Mouse (Mus musculus) v-Abl transformed pro-B cells (cell line): ENCODE results near the gene Zfand4.
"Not testable (repeated sequence)": the region's sequence is repeated elsewhere in the genome, so short reads cannot be mapped to it uniquely, and the experiment has no call there.

Source experiments
- in situ Hi-C, 2 experiments: fragments of 400-800 bp; cut with MboI; formaldehyde crosslinking; loops; one replicate each; pipeline ENCODE4 v1.15.1; 2025; ENCODE audit not compliant: unreplicated experiment in 2 of 2

Gene Zfand4

DNA sequence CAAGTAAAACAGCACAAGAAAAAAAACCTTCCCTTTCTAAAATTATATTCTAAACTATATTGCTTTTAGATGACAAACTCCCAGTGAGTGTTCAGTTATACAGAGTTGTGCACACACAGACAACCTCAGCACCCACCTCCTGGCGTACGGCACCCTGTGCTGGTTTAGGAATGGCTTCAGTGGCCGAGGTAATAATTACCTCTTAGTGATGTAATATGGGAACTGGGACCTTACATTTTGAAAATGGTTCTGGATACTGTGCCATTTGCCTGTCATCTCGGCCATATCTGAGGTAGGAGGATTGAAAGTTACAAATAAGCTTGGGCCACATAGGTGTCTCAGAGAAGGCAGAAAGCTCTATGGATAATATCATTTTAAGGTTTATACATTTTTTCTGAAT is 22.3 kb downstream of the Zfand4 start:
- in situ Hi-C loops: loop anchor here in 1 of 2 experiments (25.0 kb wide), 1 partner anchor 276 kb away; the partner anchor contains the start of genes Gm5580 and Olfr214

DNA sequence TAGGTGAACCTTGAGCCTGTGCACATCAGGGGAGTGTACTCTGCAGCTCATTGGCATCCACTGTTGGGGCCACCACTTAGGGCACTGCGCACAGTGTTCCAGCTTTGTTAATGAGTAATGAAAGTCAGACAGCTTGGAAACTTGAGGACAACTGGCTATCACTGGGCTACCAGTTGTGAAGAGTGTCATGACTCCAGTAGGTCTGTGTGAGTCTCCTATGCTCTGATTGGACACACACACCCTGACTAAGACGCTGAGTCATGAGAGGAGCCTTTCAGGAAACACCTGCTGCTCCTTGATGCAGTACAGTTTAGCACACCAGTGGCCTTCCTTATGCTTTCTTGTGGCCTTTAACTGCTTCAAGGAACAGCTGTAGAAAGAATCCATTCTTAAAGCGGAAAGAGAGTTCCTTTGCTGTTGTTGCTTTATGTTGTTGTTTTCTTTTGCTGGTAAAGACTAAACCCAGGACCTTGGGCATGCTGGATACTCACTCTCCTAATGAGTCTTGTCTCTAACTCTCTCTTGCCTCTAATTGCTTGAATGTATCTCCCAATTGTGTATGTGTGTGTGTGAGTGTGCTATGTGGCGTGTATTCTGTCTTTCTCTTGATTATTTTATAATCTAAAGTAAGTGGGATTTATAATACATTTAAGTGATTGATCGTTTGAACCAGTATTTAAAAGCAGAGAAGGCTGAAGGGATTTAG is 23.0 kb downstream of the Zfand4 start:
- in situ Hi-C loops: loop anchor here in 1 of 2 experiments (25.0 kb wide), 1 partner anchor 275 kb away; the partner anchor contains the start of genes Gm5580 and Olfr214

DNA sequence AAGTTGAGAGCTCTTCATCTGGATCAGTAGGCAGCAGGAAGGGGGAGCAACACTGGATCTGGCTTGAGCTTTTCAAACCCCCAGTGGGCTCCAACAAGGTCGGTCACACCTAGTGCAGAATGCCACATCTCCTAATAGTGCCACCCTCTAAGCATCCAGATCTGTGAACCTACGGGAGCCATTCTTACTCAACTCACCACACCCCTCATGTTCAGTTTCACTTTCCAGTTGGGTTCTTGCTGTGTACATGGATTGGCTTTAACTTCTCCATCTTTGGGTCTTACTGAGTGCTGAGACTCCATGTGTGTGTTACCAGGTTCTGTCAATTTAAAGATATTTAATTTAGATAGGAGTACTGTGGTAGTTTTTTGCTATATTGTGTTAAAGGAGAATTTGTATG is 47.4 kb downstream of the Zfand4 start:
- in situ Hi-C loops: no loop called here

DNA sequence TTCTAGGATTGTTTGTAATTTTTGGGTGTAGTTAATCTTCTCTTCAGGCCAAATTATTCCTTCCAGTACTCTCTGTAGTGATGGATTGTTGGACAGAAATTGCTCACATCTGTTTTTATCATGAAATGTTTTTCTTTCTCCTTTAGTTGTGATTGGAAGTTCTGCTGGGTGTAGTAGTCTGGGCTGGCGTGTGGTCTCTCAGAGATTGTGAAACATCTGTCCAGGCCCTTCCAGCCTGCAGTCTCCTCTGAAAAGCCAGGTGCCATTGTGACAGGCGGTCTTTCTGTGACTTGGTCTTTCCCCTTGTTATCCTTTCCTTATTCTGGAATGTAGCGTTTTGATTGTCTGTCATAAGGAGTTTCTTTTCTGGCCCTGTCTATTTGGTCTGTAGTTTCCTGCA is 55.2 kb downstream of the Zfand4 start:
- in situ Hi-C loops: no loop called here

DNA sequence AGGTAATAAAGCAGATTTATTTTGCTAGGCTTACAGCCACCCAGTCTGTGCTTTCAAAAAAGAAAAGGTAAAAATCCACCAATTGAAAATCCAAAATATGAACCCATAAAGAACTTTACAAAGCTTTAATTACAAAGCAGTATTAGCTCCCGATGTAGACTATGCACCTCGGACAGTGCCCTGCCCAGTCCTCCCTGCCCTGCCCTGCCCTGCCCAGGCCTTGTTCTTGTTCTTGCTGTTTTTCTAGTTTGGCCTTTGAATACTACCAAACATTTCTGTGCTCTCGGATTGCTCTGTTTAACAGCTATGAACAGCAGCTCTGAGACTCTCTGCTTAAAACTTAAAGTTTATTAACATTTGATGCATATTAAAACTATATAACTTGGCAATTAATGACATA is 62.6 kb downstream of the Zfand4 start:
- in situ Hi-C loops: no loop called here

DNA sequence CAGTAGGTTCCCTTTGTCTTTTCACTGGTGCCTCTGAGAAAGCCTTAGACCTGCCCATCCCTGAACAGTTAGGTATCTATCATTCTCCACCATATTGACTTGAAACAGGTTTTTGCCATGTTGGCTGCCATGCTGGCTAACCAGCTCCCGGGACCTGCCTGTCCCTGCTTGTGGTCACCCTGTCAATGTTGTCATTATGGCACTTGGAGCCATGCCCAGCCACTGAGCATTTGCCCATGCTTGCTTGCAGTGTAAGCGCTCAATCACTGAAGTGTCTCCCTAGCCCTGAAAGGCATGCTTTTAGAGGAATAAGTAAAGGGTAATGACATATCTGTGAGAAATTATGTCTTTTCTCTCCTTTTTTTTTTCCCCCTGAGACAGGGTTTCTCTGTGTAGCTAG is 67.4 kb downstream of the Zfand4 start:
- in situ Hi-C loops: no loop called here

DNA sequence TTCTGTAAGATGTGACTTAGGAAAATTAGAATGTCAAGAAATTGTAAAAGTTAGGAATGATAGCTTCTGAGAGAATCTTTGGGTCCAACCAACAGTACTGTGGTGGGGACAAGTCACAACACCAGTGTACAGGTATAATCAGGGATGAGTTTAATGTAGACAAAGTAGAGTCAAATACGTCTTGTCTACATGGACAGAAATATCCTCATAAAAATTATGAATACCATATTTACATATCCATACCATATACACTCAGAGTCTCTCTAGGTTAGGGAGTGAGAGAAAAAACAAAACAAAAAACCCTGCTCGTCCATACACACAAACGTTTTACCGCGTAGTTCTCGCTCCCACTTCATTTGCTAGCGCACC is 73.4 kb downstream of the Zfand4 start:
- in situ Hi-C loops: no loop called here

DNA sequence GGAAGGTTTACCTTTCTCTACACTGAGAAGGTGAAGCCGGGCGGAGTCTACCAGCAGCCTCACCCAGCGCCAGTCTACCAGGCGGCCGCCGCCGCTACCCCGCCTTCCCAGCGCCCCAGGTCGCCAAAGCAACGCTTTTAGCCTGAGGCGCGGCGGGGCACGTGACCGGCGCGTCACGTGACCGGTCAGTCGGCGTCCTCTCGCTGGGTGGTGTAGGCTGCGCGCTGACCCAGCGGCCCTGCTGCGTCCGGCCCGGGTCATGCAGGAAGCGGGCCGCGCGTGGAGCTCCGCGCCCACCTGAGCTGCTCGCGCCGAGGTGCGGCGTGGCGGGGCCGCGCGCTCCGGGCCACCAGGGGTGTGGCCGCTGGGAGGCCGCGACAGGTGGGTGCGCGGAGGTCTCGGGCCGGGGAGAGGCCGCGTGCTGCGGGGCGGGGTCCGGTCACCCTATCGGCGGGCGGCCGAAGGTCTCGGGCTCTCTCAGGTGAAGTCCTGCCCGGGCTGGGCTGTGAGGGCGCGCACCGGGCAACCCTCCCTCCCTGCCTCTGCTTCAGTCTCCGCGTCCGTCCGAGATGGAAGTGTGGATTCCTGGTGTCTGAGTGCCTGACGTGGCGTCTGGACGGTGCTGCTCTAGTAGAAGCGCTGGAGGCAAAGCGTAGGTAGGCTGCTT is 73.9 kb downstream of the Zfand4 start, which contains the start of gene March8:
Gene March8 (plus strand): TSS at position 190 of the 667 bp plus-strand sequence.
- in situ Hi-C loops: no loop called here

DNA sequence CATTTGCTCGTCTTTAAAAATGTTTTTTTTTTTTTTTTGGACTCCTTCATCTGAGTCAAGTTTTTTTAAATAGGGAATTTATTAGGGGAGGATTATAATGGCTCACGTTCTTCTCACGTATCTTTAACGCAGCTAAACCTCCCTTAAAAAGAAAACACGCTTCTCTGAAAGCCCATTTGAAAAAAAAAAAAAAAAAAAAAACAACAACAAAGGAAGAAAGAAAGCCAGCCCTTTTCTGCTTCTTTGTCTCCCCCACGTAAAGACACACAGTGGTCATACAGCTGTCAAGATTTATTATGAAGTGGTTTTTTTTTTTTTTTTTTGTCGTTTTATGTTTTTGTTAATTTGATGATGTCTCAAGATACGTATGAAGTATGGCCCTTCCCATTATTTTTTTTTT is 74.5 kb downstream of the Zfand4 start:
- in situ Hi-C loops: no loop called here

DNA sequence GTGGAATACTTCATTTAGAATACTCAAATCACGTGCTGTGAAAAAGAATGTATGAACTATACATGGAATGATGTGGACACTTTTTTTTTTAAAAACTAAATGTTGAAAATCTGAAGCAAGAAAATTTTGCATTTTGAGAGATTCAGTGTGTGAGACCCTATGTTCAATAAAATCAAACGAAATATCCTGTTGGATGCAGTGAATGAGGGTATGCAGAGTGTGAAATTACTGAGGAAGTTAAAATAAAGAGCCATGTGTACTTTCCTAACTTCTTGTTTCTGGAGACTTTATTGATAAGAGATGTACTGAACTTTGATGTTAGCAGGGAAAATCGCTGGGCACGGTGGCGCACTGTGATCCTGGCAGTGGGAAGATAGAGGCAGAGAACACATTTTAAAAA is 75.1 kb downstream of the Zfand4 start:
- in situ Hi-C loops: no loop called here

DNA sequence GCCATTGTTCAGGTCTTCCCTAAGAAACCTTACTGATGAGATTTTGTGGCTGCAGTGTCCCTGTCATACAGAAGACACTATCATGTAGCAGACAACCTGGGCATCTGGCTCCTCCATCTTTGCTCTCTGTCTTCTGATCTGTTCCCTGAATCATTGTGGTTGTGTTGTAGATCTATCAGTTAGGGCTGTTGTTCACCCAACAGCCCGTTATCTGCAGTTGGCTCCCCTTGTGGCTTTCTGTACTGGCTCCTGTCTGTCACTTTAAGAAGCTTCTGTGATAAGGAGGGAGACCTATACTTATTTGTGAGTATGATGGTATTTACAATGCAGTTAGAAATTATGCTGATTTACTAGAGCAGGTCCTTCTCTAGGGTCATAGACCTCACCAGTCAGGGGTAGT is 76.5 kb downstream of the Zfand4 start:
- in situ Hi-C loops: no loop called here

DNA sequence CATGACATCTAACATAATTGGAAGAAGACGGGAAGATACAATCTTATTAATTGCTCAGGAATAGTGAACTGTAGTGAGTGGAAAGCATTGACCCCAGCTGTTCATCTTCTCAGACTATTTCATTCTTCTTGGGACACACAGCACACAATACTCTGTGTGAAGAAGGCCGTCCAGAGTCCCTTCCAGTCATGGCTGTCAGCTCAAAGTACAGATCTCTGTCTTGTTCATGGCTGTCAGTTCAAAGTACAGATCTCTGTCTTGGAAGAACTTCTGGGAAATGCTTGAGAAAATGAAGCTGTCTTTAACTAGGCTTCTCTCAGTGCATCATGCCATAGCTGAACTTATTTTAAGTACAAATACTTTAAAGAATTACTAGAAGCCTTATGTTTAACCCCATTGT is 83.9 kb downstream of the Zfand4 start:
- in situ Hi-C loops: no loop called here

DNA sequence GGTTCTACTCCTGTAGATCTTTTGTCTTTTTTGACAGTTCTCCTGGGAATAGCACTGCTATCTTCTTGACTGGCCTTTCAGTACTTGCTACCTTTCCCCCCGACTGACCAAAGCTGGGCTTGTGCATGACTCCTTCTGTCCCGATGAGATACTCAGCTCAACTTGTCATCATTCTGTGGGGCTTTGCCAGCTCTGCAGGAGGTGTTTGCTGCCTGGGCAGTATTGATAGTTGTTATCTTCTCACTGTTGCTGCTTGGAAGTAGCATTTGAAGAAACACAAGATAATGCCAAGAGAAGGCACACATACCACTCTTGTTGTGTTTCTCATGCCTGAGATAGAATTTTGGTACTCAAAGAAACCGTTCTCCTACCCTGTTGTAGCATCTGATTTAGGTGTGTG is 86.0 kb downstream of the Zfand4 start:
- in situ Hi-C loops: no loop called here

DNA sequence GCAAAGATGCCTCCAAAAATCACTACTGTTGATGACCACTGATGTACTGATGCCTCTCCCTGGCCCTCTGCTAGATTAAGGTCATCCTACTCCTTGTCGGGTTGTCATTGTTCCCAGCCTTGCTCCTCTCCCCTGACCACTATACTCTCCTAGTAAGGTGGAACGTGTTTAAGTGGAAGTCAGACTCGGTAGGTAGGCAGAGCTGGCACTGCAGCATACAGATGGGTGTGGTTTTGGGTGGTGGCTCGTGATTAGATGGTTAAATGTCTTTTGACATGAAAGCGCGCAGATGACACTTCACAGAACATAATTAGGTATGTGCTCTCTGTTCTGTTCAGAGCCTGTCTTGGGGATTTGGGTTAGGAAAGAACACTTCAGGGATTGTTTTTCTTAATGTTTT is 86.6 kb downstream of the Zfand4 start:
- in situ Hi-C loops: no loop called here

DNA sequence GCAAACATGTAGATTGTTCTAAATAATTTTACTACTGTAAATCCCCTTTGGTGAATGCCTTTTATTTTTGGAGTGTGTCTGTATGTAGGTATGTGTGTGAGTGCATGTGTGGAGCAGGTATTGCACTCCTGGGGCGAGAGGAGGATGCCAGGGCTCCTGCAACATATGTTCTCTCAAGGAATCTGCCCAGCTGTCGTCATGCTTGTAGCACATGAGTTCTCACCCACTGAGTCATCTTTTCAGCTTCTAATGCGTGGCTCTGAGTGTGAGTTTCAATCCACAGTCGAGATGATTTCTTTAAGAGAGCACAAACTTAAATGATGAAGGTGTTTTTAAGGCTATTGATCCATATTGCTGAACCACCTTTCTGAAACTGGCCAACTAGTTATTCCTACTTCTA is 87.5 kb downstream of the Zfand4 start:
- in situ Hi-C loops: no loop called here

DNA sequence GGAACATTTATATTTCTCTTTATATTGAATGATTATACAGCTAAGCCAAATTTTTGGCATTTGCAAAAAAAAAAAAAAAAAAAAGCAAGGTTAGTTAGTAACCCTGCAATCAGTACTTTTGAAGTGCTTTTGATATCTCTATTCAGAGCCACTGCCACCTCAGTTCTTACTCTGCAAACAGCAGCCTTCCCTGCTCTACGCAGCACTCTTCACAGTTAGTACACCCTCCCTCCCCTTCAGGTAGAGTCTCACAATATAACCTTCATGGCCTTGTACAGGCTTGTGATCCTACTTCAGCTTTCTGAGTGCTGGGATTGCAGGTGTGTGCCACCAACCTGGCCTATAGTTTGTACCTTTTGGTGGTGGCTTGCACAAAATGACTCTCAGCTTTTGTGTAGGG is 89.4 kb downstream of the Zfand4 start:
- in situ Hi-C loops: no loop called here

DNA sequence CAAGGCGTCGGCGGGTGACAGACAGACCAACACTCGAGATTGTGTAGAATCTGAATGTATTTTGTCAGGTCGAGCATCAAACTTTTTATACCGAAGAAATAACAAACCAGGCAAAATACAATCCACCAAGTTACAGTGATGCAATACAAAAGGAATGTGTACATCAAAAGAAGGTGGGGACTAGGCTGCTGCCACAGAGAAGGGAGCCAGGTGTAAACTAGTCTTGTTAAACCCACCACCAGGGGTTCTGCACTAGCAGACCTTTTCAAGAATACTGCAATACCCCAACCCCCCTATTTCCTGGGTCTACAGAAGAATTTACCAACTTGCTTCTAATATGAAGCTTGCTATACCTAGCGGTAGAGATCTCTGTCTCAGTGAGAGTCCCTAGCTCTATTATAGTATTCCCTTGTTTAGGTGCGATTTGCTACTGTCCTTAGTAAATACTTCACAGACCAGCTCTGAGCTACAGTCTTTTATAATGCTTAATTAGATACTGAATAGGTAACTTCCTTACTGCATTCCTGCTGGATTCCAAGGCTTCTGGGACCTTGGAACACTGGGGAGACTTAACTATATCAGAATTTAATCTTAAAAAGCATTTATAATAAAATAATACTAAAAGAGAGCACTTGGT is 92.4 kb downstream of the Zfand4 start:
- in situ Hi-C loops: not testable (repeated sequence)

DNA sequence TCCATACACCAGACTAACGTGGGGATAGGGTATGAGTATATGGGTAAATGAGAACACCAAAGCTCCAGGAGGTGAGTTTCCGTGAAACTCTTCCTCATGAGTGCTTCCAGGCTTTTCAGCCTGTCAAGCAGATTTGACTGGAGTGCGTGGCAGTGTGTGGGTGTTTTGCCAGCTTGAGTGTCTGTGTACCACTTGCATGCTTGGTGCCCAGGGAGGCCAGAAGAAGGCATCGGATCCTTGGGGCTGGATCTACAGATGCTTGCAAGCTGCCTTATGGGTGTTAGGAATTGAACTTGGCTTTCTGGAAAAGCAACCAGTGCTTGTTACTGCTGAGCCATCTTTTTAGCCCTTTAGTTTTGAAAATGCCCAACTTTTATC is 92.9 kb downstream of the Zfand4 start:
- in situ Hi-C loops: no loop called here

DNA sequence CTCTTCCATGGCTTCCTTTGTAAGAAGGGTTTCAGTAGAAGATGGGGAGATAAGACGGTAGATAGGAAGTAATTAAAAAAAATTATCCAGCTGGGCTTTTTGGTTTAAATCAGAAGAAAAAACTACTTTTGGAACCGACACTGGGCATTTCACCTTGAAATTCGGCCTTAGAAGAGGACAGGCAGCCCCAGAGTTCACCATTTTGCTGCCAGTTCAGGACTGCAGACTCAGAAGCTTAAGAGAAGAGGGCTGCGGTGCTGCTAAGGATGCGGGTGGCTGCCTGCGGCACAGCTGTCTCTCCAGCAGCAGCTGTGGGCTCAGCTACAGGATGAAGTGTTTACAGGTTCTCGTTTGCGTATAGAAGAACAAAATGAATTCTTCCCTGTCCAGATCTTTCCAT is 94.0 kb downstream of the Zfand4 start:
- in situ Hi-C loops: no loop called here

DNA sequence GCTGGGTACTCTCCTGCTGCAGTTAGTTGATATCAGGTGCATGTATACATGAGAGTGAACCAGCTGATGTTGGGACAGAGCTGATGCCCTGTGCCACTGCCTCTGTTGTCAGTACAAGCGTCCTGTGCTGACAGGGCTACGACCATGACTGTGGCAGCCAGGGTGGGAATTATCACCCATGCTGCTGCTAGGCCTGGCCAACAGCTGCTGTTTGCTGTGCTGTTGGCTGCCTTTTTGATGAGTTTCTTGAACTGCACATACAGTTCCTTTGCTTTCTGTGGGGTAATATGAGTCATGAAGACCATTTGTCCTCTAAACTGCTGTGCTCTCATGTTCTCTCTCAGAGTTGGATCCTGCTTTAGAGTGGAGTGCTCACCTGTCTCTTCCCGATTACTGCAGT is 95.2 kb downstream of the Zfand4 start:
- in situ Hi-C loops: no loop called here

DNA sequence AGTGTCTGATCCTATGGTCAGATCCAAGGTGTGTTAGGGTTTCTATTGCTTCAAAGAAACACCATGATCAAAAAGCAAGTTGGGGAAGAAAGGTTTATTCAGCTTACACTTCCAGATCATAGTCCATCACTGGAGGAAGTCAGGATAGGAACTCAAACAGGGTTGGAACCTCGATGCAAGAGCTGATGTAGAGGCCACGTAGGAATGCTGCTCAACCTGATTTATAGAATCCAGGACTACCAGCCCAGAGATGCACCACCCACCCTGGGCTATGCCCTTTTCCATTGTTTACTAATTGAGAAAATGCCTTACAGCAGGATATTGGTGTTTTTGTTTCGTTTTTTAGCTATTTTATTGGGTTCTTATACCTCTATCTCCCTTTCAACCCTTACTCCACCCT is 97.4 kb downstream of the Zfand4 start:
- in situ Hi-C loops: no loop called here

DNA sequence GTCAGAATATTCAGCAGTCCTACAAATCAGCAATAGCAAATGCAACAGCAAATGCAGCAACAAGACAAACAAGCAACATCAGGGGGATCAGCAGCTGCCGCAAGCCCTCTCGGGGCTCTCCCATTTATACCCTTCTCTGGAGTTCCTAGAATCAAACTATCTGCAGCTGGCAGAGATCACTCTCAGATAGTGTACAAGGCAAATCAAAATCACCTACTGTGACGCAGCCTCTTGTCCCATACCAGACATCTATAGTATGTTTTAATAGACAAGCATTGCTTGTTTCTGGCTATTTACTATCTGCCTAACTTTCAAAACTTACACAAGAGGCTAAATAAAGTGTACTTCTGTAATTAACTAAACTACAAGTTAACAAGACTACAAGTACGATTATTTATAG is 98.0 kb downstream of the Zfand4 start:
- in situ Hi-C loops: no loop called here
